9 mouse cellular contexts compared by ENCODE assay signal in genomic region chr13:41134901-41135300, GRCm38 (mm10). TPM values are rescaled to one million over a fixed set of nuclear protein-coding genes. Genes with fewer than 3 reads are reported as not detected.
DNase-seq lines count a peak whose midpoint lies in the region; ATAC-seq and TF ChIP-seq lines count a peak whose summit lies in the region.
"Had no signal": no experiment of that assay in that cellular context is flagged by ENCODE, and none has a peak within 500 bp of the region (broad histone marks: within the 10 kb centered on the region; RNA-seq: fewer than 3 reads in every experiment).

No protein-coding gene starts in this region.

- WGBS in liver, postnatal 0 days (ENCODE audit: insufficient replicate concordance) = 5% methylated on average over 6 of the region's 6 CpGs

- no peak overlapping the region for H3K27ac ChIP-seq in liver, postnatal 0 days (ENCODE audit: low read depth)

- no peak overlapping the region for H3K4me2 ChIP-seq in liver, postnatal 0 days (ENCODE audit: low read depth, low read length)

- no peak overlapping the region for H3K4me3 ChIP-seq in liver, postnatal 0 days (ENCODE audit: low read depth, low read length)

- no peak for ATAC-seq in liver, postnatal 0 days
- ATAC-seq in activated CD4-positive, CD25-positive, alpha-beta regulatory T cell, adult 4 months = no peak

- TF ChIP-seq EP300 in liver, postnatal 0 days (IDR thresholded peaks at IDR 0.05; ENCODE audit: low read depth) = no peak

- peak; percentile 90 for TF ChIP-seq CTCF in liver, postnatal 0 days (IDR thresholded peaks at IDR 0.05; ENCODE audit: low read depth)

- H3K4me1 ChIP-seq in liver, postnatal 0 days (ENCODE audit: insufficient read depth) = no peaks in the 10 kb centered on the region

- no peaks in the 10 kb centered on the region for H3K9me3 ChIP-seq in liver, postnatal 0 days (ENCODE audit: low read length)

- peak; percentile 60 for DNase-seq in urinary bladder, postnatal 14 days (ENCODE audit: low spot score)
- no peak for DNase-seq in urinary bladder, adult 2 months (ENCODE audit: low spot score)
- DNase-seq in adrenal gland, postnatal 36 days = peak; percentile 79 to 80
- peak; percentile 69 for DNase-seq in embryo, embryonic 9.5 days (ENCODE audit: extremely low spot score)
- peak; percentile 40 to 76 for DNase-seq in kidney, adult 8-10 months
- DNase-seq in liver, postnatal 0 days = peak; percentile 79
- DNase-seq in right cerebral cortex, postnatal 25 days = peak; percentile 22

- H3K36me3 ChIP-seq in liver, postnatal 0 days (replicated peaks; ENCODE audit: insufficient read depth, low read length) = no peaks in the 10 kb centered on the region

- no peaks in the 10 kb centered on the region for H3K27me3 ChIP-seq in liver, postnatal 0 days (ENCODE audit: insufficient read depth, low read length)

- H3K9ac ChIP-seq in liver, postnatal 0 days (replicated peaks) = no peak overlapping the region

RNA-seq across cellular contexts. Expression of gene Sycp2l, which starts 20.8 kb away (rescaled TPM):
- not detected in 2 replicates for polyA plus RNA-seq in urinary bladder, adult 2 months (2012; rRNA removed)
- not detected for total RNA-seq in adrenal gland, postnatal 36 days (2021)
- not detected in 2 replicates for polyA plus RNA-seq in liver, postnatal 0 days (2015; fragmentation: Nextera tagmentation; extraction: Ambion mirVana)
- polyA plus RNA-seq in activated CD4-positive, CD25-positive, alpha-beta regulatory T cell, adult 4 months (2017; shearing (Covaris generic)) = under 1 TPM in 1 of 2 experiments, not detected in 1; 0.33 TPM
- polyA plus RNA-seq: heart, embryonic 14.5 days had no signal

RNA-seq across cellular contexts. Expression of gene Gcm2, which starts 24.1 kb away (rescaled TPM):
- not detected in 2 replicates for polyA plus RNA-seq in urinary bladder, adult 2 months (2012; rRNA removed)
- not detected for total RNA-seq in adrenal gland, postnatal 36 days (2021)
- not detected in 2 replicates for polyA plus RNA-seq in liver, postnatal 0 days (2015; fragmentation: Nextera tagmentation; extraction: Ambion mirVana)
- polyA plus RNA-seq in activated CD4-positive, CD25-positive, alpha-beta regulatory T cell, adult 4 months (2017; shearing (Covaris generic)) = under 1 TPM in 1 of 2 experiments, not detected in 1; 0.38 TPM
- polyA plus RNA-seq: heart, embryonic 14.5 days had no signal

RNA-seq across cellular contexts. Expression of gene Mak, which starts 55.4 kb away (rescaled TPM):
- polyA plus RNA-seq in urinary bladder, adult 2 months (2012; rRNA removed) = 0.04 TPM in 1 of 2 replicates, not detected in the other
- total RNA-seq in adrenal gland, postnatal 36 days (2021) = not detected
- 0.04 and 0.08 TPM in 2 replicates for polyA plus RNA-seq in liver, postnatal 0 days (2015; fragmentation: Nextera tagmentation; extraction: Ambion mirVana)
- under 1 TPM in 1 of 2 experiments, not detected in 1; 0.12 TPM for polyA plus RNA-seq in activated CD4-positive, CD25-positive, alpha-beta regulatory T cell, adult 4 months (2017; shearing (Covaris generic))
